Mouse (Mus musculus) c-Kit-negative CD71-positive TER-119-positive erythroid progenitor cells, embryonic 14.5 days (primary cell): ENCODE measurements around the gene Cdv3.

Source experiments
- DNase-seq: peaks from one replicate; pipeline ENCODE4 v3.0.0-alpha.2; 2013; ENCODE audit warnings: low read depth, low spot score

Gene Cdv3

DNA sequence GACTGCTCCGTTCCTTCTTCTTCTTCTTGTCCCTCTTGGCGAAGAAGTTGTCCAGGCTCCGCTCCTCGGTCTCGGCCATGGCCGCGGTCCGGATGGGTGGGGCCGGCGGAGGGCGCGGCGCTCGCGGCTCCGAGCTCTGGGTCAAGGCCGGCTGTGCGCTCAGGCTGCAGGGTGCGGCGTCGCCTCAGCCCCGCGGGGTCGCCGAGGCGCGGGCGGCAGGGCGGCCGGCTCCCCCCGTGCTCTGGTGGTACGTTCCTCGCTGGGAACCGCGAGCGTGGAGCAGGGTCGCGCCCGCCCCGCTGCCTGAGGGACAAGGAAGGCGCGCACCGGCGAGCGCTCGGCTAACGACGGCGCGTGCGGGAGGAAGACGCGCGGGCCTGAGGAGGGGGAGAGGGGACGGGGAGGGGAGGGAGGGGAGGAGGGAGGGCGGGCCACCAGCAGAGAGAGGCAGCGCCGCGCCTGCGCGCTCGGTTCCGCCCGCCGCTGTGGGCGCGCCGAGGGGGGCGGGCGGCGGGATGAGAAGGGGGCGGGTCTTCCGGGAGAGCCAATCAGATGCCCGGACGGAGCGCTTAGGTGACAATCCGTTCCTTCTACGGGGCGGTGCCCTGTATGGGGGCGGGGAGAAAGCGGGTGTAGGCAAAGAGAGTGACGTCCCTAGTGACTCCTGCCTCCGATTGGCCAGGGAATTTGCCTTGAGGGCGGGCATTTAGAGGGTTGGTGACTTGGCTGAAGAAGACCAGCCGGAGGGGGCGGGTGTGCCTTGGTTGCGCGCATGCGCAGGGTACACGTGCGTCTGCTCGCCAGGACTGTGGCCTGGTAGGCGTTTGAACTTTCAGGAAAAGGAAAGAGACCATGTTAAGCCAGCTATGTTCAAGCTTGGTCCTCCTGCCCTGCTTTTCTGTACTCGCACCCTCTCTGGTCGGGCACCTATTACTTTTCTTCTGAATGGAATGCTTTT is at the start of gene Cdv3:
TSS of gene Cdv3 (minus strand) at position 551 of the 958 bp plus-strand sequence.
- peak; percentile 100 for DNase-seq

DNA sequence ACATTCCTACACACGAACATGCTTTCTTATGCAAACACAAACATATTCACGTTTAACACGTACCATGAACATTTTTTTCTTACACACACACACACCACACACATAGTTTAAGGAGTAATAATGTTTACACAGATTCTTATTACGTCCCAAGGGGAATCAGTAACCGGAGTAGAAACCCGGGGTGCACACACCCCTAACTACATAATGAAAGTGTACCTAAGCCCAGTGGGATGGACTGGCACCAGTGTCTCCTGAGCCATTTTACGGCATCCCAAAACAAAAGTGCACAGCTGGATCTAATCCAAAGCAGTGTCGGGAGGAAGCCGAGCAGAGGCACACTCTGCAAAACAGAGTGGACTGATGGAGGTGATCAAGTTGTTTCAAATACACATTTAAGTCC is 47.8 kb upstream of the Cdv3 start:
- no peak for DNase-seq

DNA sequence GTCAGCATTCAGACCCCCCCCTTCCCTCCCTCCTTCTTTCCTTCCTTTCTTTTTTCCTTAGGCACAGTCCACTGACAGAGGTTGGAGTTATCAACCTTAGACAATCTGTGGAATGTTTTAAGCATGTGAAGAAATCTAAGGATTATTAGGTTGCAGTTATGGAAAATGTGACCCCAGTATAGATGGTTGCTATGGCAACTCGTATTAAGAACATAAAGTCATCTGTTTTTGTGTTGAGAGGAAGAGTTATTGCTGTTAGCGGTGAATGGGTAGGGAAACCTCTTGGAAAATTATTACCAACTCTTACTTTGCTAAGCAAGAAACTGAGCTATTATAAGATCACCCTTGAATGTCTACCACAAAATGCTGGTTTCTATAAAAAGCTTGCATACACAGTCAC is 43.5 kb upstream of the Cdv3 start:
- DNase-seq, result no peak

DNA sequence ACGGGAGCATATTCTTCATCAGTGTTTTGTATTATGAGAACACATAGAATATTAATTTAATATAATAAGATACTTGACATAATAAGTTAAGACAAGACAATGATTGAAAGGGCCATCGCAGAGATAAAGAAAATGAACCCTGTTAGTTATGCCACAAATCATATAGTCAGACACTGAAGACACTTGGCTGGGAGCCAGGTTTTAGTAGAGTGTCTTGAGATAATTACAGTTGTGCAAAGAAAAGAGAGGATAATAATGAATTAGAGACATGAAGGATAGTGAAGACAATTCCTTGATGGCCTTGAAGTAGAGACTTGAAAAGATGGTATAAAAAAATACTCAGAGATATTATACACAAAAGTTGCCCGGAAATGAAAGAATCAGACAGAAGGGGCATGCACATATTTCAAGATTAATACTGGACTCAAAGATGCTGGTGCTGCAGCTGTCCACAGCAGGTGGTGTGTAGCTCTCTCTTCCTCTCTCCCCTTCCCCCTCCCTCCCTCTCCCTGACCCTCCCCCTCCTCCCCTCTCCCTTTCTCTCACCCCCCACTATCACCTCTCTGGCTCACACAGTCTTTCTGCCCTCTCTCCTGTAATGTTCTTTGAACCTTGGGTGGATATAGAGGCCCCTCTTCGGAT is 42.6 kb upstream of the Cdv3 start:
- DNase-seq, result no peak

DNA sequence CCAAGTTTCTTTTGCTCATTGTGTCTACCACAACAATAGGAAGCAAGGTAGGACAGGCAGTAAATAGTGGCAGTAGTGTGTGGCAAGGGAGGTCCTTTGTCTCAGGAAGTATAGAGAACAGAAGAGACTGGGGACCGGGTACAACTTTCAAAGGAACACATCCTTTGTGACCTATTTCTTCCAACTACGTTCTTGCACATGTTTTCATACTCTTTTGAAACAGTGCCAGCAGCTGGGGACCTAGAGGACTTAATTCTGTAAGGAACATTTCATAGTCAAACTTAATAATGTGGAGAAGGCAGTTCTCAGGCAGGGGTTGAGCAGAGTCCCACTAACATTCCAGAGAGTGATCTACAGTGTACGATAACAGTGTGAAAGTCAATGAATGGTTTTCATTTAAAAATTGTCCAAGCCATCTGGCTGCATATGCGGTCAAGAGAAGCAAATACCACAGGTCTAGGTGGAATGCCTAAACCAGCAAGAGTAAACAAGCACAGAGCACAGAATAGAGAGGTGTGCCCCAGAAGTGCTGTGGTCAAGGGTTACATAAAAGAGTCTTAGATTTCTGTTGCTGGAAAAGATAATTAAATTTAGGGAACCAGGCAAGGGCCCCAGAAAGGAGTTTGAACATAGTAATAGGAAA is 37.8 kb upstream of the Cdv3 start:
- DNase-seq, result no peak

DNA sequence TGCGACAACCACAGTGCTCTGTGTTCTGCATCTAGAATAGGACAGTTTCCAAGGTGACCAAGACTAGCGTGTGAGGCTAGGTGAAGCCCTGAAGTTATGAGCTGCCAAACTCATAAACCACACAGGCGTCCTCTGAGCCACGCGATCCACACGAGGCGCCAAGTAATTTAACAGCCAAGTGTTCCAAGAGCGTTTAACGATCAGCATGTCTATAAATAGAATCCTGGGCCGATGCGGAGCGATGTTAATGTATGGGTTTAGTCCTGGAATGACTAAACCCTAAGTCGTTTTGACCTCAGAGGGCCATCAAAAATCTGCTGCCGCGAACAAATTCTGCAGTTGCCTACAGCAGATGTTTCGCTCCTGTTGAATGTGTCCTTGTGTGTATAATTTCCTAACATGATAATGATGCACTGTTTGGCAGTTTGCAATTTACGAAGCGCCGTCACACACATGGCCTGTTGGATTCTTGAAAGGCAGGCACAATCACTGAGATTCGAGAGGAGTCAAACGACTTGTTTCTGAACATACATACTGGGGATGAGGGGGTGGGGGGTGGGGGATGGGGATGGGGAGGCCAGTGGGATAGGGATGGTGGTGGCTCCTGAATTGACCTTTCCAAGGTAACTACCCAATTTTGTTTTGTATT is 33.0 kb upstream of the Cdv3 start:
- DNase-seq, result no peak

DNA sequence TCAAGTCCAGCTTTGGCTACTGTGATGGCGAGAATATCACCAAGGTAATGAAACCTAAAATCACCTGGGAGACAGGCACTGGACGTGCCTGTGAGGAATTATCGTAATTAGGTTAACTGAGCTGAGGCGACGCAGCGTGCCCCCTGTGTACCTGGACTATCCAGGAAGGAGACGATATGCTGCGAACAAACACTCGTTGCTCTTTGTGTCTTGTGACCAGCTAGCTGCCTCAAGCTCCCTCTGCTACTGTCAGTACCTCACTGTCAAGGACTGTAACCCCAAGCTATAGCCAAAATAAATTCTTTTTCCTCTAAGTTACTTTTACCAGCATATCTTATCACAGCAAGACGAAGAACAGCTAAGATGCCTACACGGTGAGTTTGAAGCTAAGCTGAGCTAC is 27.6 kb upstream of the Cdv3 start:
- DNase-seq, result no peak

DNA sequence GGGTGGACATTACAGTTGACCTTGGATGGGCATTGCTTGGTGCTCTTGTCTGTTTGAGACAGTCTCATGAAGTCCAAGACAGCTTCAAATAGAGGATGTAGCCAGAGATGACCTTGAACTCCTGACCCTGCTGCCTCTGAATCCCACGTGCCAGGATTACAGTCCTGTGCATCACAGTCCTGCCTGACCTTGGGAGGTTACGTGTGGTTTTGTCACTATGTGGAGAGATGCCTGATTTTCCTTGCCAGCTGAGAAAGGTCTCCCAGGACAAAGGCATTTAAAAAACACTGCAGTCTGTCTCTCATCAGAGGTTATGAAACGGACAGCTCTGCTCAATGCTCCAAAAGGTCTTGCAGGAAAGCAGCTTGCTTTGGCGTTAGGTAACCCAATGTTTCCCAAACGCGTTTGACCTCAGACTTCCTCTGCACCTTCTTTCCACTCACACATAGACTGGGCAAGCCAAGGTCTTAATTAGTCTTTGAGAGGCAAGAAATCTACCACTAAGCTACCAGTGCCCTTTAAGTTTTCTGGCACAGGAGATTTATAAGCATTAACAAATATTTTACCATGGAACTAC is 26.2 kb upstream of the Cdv3 start:
- no peak for DNase-seq

DNA sequence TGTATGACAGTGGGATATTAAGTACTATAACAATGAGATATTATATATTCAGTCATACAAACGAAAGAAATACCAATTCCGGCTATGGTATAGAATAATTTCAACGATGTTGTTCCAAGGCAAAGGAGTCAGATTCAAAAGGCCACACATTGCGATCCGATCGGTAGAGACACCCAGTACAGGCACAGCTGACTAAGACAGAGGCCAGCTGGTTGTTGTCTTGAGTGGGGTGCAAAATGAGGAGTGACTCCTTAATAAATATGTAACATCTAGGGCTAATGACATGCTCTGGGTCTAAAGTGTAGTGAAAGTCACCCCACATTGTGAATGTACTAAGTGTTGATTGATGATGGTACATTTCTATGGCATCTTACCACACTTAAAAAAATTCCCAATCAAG is 23.6 kb upstream of the Cdv3 start:
- DNase-seq, result no peak

DNA sequence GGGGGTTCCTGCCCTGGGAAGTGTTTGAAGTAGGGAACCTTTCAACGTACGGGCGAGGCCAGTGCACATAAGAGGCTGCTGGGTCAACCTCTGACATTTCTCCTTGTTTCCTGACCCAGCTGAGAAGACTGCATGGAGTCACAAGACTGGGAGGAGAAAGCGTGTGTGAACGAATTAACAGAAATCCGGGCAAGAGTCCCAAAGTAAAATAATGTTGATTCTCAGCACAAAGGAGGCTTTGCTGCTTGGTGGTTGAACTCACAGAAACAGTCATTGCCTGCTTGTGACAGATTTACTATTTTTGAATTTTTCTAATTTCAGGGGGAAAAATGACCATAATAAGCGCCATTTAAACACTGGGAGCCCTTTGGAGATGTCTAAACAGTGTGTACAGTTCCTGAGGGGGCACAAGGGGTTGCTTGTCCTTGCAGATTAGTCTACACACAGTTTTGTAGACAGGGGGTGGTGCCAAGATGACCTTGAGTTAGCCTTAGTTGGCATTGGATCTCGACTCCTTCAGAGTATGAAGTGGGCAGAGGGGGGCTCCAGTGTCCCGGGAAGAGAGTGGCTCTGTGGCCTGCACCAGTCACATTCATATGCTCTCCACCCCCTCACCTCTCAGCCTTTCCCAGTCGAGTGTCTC is 21.5 kb upstream of the Cdv3 start:
- DNase-seq, result no peak

DNA sequence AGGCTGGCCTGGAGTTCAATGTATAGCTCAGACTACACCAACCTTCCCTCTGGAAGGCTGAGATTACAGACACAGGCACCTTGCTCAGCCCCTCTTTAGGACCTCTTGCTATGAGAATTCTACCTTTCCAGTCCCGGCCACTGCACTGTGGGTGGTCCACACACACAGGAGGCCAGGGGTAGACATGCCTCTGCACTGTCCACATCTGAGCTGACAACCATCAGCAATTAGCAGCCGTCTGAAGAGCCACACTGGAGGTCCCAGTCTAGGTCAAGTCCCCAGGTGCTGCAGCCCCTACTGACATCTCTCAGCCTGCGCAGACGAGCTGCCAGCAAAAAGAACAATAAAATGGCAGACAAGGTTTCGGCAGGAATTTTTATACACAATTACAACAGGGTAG is 20.9 kb upstream of the Cdv3 start:
- DNase-seq, result no peak

DNA sequence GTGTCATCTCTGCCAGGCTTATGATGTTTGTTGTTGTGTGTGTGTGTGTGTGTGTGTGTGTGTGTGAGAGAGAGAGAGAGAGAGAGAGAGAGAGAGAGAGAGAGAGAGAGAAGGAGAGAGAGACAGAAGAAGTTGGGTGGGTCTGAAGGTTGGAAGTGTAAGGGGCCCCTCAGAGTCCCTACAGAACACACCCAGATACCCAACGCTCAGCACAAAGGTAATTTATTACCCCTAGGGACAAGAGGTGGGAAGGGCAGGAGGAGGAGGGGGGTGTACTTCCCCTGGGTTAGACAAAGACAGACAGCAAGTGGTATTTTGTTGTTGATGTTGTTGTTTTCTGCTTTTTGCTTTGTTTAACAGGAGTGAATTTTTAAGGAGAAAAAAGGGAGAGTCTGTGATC is 20.0 kb upstream of the Cdv3 start:
- DNase-seq, result no peak

DNA sequence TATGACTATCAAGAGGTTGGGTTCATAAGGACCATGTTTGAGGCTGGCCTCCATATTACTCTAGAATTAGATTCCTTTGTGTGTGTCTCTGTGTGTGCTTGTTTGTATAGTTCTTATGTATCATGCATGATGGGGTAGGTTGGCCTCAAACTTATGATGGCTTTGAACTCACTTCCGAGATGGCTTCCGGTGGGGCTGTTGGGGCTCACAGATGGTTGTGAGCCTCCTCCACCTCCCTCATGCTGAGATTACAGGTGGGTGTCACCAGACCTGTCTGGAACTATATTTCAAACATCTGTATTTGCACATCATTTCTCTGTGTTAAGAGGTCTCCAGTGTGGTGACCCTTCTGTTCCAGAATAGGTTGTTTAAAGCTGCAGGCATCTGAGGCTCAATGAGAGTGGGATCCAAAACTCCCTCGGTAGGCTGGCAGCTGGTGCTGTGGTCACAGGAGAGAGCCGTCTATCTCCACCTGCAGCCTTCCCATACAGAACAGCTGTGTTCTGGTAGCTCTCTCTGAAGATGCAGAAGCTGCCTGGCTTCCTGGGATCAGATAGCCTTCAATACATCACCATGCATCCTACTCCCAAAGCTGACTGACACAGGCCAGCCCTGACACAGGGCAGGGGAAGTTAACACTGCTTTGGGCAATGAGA is 18.6 kb upstream of the Cdv3 start:
- no peak for DNase-seq

DNA sequence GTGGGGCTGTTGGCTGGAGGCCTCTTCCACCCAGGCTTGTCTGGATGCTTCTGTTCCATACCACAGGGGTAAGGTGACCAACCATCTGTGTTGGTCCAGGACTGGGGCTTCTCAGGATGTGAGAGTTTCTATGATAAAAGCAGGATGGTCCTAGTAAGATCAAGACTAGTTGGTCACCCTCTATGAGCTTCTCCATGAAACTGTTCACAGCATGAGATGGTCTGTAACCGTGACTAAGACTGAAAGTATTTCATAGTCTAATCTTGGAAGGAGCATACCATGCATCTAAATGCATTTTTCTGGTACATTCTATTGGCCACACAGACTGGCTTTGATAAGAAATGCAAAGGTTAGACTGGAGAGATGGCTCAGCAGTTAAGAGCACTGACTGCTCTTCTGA is 17.9 kb upstream of the Cdv3 start:
- no peak for DNase-seq

DNA sequence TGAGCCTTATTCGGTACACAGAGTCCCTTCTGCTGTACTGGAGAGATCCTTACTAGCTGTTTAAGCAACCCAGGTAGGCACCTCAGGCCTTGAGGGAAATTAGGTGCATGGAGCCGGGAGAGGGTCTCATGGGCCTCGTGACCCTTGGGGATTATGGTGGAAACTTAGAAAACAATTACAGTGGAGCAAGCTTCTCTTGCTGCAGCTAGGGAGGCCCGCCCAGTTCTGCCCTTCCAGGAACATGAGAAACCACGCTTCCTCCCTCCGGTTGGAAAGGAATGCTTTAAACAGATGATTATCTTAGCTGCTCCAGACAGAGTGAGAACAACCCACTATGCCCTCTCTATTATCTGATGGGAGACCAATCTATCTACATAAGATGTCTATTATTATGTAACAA is 17.3 kb upstream of the Cdv3 start:
- no peak for DNase-seq

DNA sequence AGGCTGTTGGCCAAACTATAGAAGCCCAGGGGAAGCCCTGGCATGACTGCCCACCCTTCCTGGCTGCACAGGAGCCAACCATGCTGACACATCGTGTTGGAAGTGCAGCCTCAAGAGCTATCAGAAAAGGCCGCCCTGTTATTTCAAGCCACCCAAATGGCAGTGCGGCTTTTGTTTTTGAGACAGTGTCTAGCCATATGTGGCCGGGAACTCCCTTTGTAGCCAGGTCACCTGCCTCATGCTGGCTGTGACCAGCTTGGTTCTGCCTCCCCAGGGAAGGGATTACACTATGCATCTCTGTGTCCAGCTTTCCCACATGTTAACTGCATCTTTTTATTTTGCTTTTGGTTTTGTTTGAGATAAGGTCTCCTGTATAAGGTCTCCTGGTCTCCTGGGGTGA is 14.9 kb upstream of the Cdv3 start:
- no peak for DNase-seq

DNA sequence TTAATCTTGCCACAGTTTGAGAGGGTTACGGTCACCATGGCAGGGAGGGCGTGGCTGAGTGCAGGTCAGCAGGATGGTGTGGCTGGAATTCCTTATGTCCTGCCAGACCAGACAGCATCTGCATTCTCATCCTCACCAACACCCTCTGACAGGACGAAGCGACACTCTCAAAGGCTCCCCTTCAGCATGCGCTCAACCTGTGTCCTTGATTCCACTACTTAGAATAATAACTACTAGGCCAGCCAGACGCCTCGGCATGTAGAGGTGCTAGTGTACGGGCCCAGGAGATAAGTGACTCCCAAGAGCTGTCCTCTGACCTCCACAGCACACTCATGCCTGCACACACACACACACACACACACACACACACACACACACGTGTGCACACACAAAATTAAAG is 13.6 kb upstream of the Cdv3 start:
- DNase-seq, result no peak

DNA sequence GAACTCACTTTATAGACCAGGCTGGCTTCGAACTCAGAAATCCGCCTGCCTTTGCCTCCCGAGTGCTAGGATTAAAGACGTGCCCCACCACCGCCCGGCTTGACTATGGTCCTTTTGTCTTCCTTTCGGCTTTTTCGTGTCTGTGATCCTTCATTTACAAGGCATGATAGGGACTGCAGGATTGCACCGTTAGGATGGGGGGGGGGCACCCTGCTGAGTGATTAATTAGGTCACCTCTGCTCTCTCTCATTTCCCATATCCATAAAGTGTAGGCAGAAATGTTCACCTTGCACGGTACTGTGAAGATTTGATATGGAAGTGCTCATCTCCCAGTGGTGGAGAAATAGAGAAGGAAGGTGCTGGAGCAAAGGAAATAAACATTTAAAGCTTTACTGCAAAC is 13.0 kb upstream of the Cdv3 start:
- DNase-seq, result no peak

DNA sequence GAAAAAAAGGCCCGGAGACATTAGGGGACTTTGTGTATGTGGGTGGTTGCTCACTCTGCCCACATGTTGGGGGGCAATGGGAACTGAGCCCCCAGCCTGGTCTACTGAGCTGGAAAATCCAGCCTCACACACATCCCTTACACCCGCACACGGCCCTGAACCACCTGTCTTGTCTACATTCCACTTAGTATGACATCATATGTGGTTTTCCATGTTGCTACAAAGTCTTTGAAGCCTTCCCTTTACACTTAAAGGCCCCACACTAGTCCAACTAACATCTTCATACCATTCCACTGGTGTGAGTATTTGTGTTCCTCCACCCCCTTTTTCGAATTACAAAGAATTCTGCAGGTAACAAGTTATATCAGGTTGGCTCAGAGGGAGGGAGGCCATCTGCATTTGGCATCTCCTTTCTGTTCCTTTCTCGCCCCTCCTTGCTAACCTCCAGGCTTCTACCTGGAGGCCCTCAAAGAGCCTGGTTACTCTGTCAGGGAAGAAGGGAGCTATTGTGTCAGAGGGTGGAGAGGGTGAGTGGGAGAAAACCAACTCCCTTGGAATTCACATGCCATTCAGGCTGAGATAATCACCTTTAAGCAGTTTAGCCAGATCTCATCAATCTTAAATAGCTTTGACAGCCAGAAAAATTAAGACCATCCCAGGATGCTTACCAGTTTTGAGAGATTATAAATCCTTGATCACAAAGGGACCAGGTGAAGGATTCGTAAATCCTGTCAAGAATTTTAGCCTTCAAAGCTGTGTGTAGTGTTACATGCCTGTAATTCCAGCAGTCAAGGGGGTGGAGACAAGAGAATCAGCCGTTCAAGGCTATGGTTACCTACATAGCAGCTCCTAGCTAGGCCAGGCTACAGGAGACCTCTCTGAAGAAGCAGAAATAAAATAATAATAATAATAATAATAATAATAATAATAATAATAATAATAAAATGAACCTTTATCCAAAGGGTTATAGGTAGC is 11.0 kb upstream of the Cdv3 start:
- no peak for DNase-seq
